Mouse (Mus musculus) MEL (cell line): Measurements from ENCODE around the gene Trir. TPM values are rescaled to one million over a fixed set of nuclear protein-coding genes. Genes with fewer than 3 reads are reported as not detected.
A peak's percentile ranks its signal among the peaks of the same experiment; 100 is the strongest.

Source experiments
- DNase-seq: peaks from one replicate; pipeline ENCODE4 v3.0.0; 2011; ENCODE audit warnings: low read depth, low spot score
- H3K27ac ChIP-seq: 2 replicates; pipeline ENCODE4 v1.5.1; 2012; ENCODE audit warnings: low read depth, mild to moderate bottlenecking, control low read depth, low read length, moderate library complexity; ENCODE audit not compliant: control insufficient read depth
- H3K27me3 ChIP-seq, 2 experiments: fragments of 150-350 bp in 1 of 2; sonication (generic) in 1 of 2; 2 replicates each; pipeline ENCODE4 v1.6.1; 2012; ENCODE audit warnings: low read length in 2 of 2, mild to moderate bottlenecking in 2 of 2, improper control_type of control experiment in 1 of 2, moderate library complexity in 1 of 2; ENCODE audit not compliant: insufficient read depth in 2 of 2, control insufficient read depth in 1 of 2
- H3K36me3 ChIP-seq, 2 experiments: 2 replicates each; pipeline ENCODE4 v1.6.1; 2012 to 2014; ENCODE audit warnings: low read length in 2 of 2, improper control_type of control experiment in 1 of 2, inconsistent platforms in 1 of 2, mild to moderate bottlenecking in 1 of 2; ENCODE audit not compliant: insufficient read depth in 2 of 2, control insufficient read depth in 1 of 2
- H3K4me1 ChIP-seq, 2 experiments: fragments of 150-350 bp in 1 of 2; sonication (generic) in 1 of 2; 2 replicates each; pipeline ENCODE4 v1.6.1; 2012; ENCODE audit warnings: low read length in 2 of 2, improper control_type of control experiment in 1 of 2, mild to moderate bottlenecking in 1 of 2; ENCODE audit not compliant: insufficient read depth in 2 of 2, control insufficient read depth in 1 of 2
- H3K4me3 ChIP-seq, 2 experiments: fragments of 150-350 bp in 1 of 2; sonication (generic) in 1 of 2; 2 replicates each; pipeline ENCODE4 v1.5.1; 2012; ENCODE audit warnings: low read depth in 2 of 2, low read length in 2 of 2, mild to moderate bottlenecking in 2 of 2, moderate library complexity in 2 of 2, control low read depth in 1 of 2, improper control_type of control experiment in 1 of 2; ENCODE audit not compliant: control insufficient read depth in 1 of 2, insufficient read depth in 1 of 2
- H3K79me2 ChIP-seq: 2 replicates; pipeline ENCODE4 v1.6.1; 2012; ENCODE audit warnings: mild to moderate bottlenecking, low read length, moderate library complexity; ENCODE audit not compliant: control insufficient read depth, poor library complexity, insufficient read depth
- H3K9ac ChIP-seq: 2 replicates; pipeline ENCODE4 v1.6.1; 2012; ENCODE audit warnings: low read depth, mild to moderate bottlenecking, control low read depth, low read length, moderate library complexity; ENCODE audit not compliant: control insufficient read depth, poor library complexity, severe bottlenecking
- H3K9me3 ChIP-seq: fragments of 150-350 bp; sonication (generic); replicated peaks from 2 replicates; pipeline ENCODE4 v1.6.1; 2012; ENCODE audit warnings: mild to moderate bottlenecking, low read length, improper control_type of control experiment, moderate library complexity; ENCODE audit not compliant: insufficient read depth
- BHLHE40 ChIP-seq: IDR thresholded peaks from 2 replicates; pipeline ENCODE4 v1.6.1; 2012; ENCODE audit warnings: low read depth, mild to moderate bottlenecking, inconsistent platforms, low read length, improper control_type of control experiment, borderline replicate concordance
- CTCF ChIP-seq, 3 experiments: IDR thresholded peaks in 2 of 3; conservative IDR thresholded peaks in 1 of 3; 2 replicates each; pipeline ENCODE4 v1.5.1; 2011 to 2012; ENCODE audit warnings: low read length in 3 of 3, low read depth in 2 of 3, mild to moderate bottlenecking in 2 of 3, improper control_type of control experiment in 1 of 3, inconsistent platforms in 1 of 3, mixed read lengths in 1 of 3, moderate library complexity in 1 of 3; ENCODE audit not compliant: control insufficient read depth in 1 of 3, insufficient read depth in 1 of 3, poor library complexity in 1 of 3, severe bottlenecking in 1 of 3
- E2F4 ChIP-seq: IDR thresholded peaks from 2 replicates; pipeline ENCODE4 v1.6.1; 2011; ENCODE audit warnings: low read depth, low read length, improper control_type of control experiment, borderline replicate concordance
- ETS1 ChIP-seq: IDR thresholded peaks from 2 replicates; pipeline ENCODE4 v1.6.1; 2012; ENCODE audit warnings: low read depth, mild to moderate bottlenecking, inconsistent platforms, low read length, improper control_type of control experiment, moderate library complexity
- GATA1 ChIP-seq: IDR thresholded peaks from 2 replicates; pipeline ENCODE4 v1.6.1; 2011; ENCODE audit warnings: low read depth, low read length, improper control_type of control experiment
- HCFC1 ChIP-seq: IDR thresholded peaks from 2 replicates; pipeline ENCODE4 v1.6.1; 2012; ENCODE audit warnings: low read depth, mild to moderate bottlenecking, inconsistent platforms, low read length, improper control_type of control experiment, moderate library complexity
- JUND ChIP-seq: IDR thresholded peaks from 2 replicates; pipeline ENCODE4 v1.6.1; 2011; ENCODE audit warnings: low read depth, mild to moderate bottlenecking, improper control_type of control experiment, low read length
- KAT2A ChIP-seq: conservative IDR thresholded peaks from 2 replicates; pipeline ENCODE4 v1.6.1; 2012; ENCODE audit warnings: low read depth, low read length, improper control_type of control experiment, inconsistent platforms
- MAX ChIP-seq: IDR thresholded peaks from 2 replicates; pipeline ENCODE4 v1.6.1; 2011; ENCODE audit warnings: low read length, improper control_type of control experiment
- MAZ ChIP-seq: IDR thresholded peaks from 2 replicates; pipeline ENCODE4 v1.6.1; 2012; ENCODE audit warnings: low read depth, mild to moderate bottlenecking, inconsistent platforms, low read length, improper control_type of control experiment
- MEF2A ChIP-seq: IDR thresholded peaks from 2 replicates; pipeline ENCODE4 v1.6.1; 2014; ENCODE audit warnings: low read depth, mild to moderate bottlenecking, inconsistent platforms, low read length, improper control_type of control experiment; ENCODE audit not compliant: poor library complexity, insufficient replicate concordance, severe bottlenecking; ENCODE audit errors: extremely low read depth
- MXI1 ChIP-seq: IDR thresholded peaks from 2 replicates; pipeline ENCODE4 v1.6.1; 2011; ENCODE audit warnings: mild to moderate bottlenecking, low read depth, low read length, improper control_type of control experiment
- MYB ChIP-seq: IDR thresholded peaks from 2 replicates; pipeline ENCODE4 v1.6.1; 2011; ENCODE audit warnings: mild to moderate bottlenecking, low read depth, low read length, improper control_type of control experiment
- MYC ChIP-seq: IDR thresholded peaks from 2 replicates; pipeline ENCODE4 v1.6.1; 2011; ENCODE audit warnings: low read depth, mild to moderate bottlenecking, low read length, improper control_type of control experiment, moderate library complexity
- NELFE ChIP-seq: IDR thresholded peaks from 2 replicates; pipeline ENCODE4 v1.6.1; 2011; ENCODE audit warnings: low read depth, low read length, improper control_type of control experiment
- POLR2A ChIP-seq, 2 experiments: IDR thresholded peaks; 2 replicates each; pipeline ENCODE4 v1.6.1; 2011 to 2012; ENCODE audit warnings: low read length in 2 of 2, mild to moderate bottlenecking in 2 of 2, control low read depth in 1 of 2, improper control_type of control experiment in 1 of 2, low read depth in 1 of 2, moderate library complexity in 1 of 2; ENCODE audit not compliant: control insufficient read depth in 1 of 2, insufficient read depth in 1 of 2, poor library complexity in 1 of 2
- POLR2AphosphoS2 ChIP-seq: IDR thresholded peaks from 2 replicates; pipeline ENCODE4 v1.6.1; 2011; ENCODE audit warnings: low read length, improper control_type of control experiment
- POLR2AphosphoS5 ChIP-seq: IDR thresholded peaks from 2 replicates; pipeline ENCODE4 v1.6.1; 2012; ENCODE audit warnings: low read depth, borderline replicate concordance, mild to moderate bottlenecking, inconsistent platforms, low read length, moderate library complexity, mixed read lengths
- RAD21 ChIP-seq: IDR thresholded peaks from 2 replicates; pipeline ENCODE4 v1.6.1; 2011; ENCODE audit warnings: mild to moderate bottlenecking, low read depth, low read length, improper control_type of control experiment
- RCOR1 ChIP-seq: IDR thresholded peaks from 2 replicates; pipeline ENCODE4 v1.6.1; 2012; ENCODE audit warnings: low read depth, mild to moderate bottlenecking, inconsistent platforms, low read length, improper control_type of control experiment
- SIN3A ChIP-seq: IDR thresholded peaks from 2 replicates; pipeline ENCODE4 v1.6.1; 2012; ENCODE audit warnings: low read length, improper control_type of control experiment, inconsistent platforms
- SMC3 ChIP-seq: IDR thresholded peaks from 2 replicates; pipeline ENCODE4 v1.6.1; 2011; ENCODE audit warnings: low read depth, low read length, improper control_type of control experiment
- USF1 ChIP-seq: IDR thresholded peaks from 2 replicates; pipeline ENCODE4 v1.6.1; 2014; ENCODE audit warnings: low read depth, mild to moderate bottlenecking, inconsistent platforms, low read length, improper control_type of control experiment, moderate library complexity
- USF2 ChIP-seq, 2 experiments: IDR thresholded peaks; 2 replicates each; pipeline ENCODE4 v1.6.1; 2011 to 2012; ENCODE audit warnings: improper control_type of control experiment in 2 of 2, low read length in 2 of 2, borderline replicate concordance in 1 of 2, inconsistent platforms in 1 of 2, low read depth in 1 of 2, mild to moderate bottlenecking in 1 of 2; ENCODE audit not compliant: insufficient read depth in 1 of 2
- ZC3H11A ChIP-seq: IDR thresholded peaks from 2 replicates; pipeline ENCODE4 v1.6.1; 2012; ENCODE audit warnings: low read depth, mild to moderate bottlenecking, inconsistent platforms, low read length, improper control_type of control experiment
- polyA plus RNA-seq, 2 experiments: library from polyadenylated mRNA; stranded (reverse) in 1 of 2; unstranded in 1 of 2; fragments of >175 nt in 1 of 2; fragments of >200 nt in 1 of 2; gene quantifications; 2 replicates each; pipeline versions ENCODE4 v1.2.1 to v1.2.4; 2012; ENCODE audit warnings: low replicate concordance in 2 of 2, low read depth in 1 of 2; ENCODE audit not compliant: insufficient read length in 2 of 2, insufficient read depth in 1 of 2, missing spikeins in 1 of 2
- total RNA-seq: library from RNA; depleted of rRNA; stranded (reverse); fragments of 300-350 nt; gene quantifications from 2 replicates; pipeline ENCODE4 v1.2.3, GENCODE M21; 2012

Trir gene
- total and polyA plus RNA-seq, 3 experiments, result 264 to 442 (median 283) TPM

- H3K27me3 ChIP-seq, result no peaks in the 10 kb centered on the region
- H3K4me3 ChIP-seq, result no peak overlapping the region
- H3K9ac ChIP-seq, result no peak overlapping the region
- peaks cover 2 to 4% of the 10 kb centered on the region in 2 experiments for H3K36me3 ChIP-seq
- peaks cover 1 to 10% of the 10 kb centered on the region in 2 experiments; a peak in 3 of 4 replicates for H3K4me1 ChIP-seq
- no peak for DNase-seq
- H3K79me2 ChIP-seq, result peaks cover 25% of the 10 kb centered on the region
- TF ChIP-seq CTCF (IDR thresholded peaks at IDR 0.05 in 2 of 3, conservative IDR thresholded peaks at IDR 0.05 in 1 of 3; ENCODE audit: control insufficient read depth in 1 of 3, insufficient read depth in 1 of 3, low read depth in 2 of 3, low read length in 3 of 3, poor library complexity in 1 of 3, severe bottlenecking in 1 of 3) (peak in 1 of 3 experiments; percentile 7; a peak in 1 of 6 replicates), USF1 (no peak), POLR2A (IDR thresholded peaks at IDR 0.05; ENCODE audit: control insufficient read depth in 1 of 2, insufficient read depth in 1 of 2, low read depth in 1 of 2, low read length in 2 of 2, poor library complexity in 1 of 2) (peak in 1 of 2 experiments; percentile 11; a peak in 1 of 4 replicates), RCOR1 (no peak), USF2 (IDR thresholded peaks at IDR 0.05; ENCODE audit: borderline replicate concordance in 1 of 2, insufficient read depth in 1 of 2, low read depth in 1 of 2, low read length in 2 of 2) (no peak)
- H3K27ac ChIP-seq, result no peak overlapping the region
- no peaks in the 10 kb centered on the region for H3K9me3 ChIP-seq
Observed at GRCm38 (mm10) chr8:85076001-85076400, 49.4 kb downstream of the Trir start.

- DNase-seq, result peak; percentile 90
- no peak overlapping the region for H3K4me3 ChIP-seq
- TF ChIP-seq ZC3H11A (peak; percentile 82), KAT2A (no peak), HCFC1 (0 out of 2 replicates have a peak, but pooled peaks have one; percentile 40), RAD21 (peak; percentile 84), SMC3 (peak; percentile 88), GATA1 (no peak), POLR2AphosphoS5 (no peak), MAZ (0 out of 2 replicates have a peak, but pooled peaks have one; percentile 26), BHLHE40 (no peak), MYB (no peak), ETS1 (no peak), USF1 (no peak), POLR2AphosphoS2 (no peak), NELFE (no peak), MXI1 (no peak), SIN3A (peak; percentile 62; the same call in 1 of the 2 replicates), POLR2A (IDR thresholded peaks at IDR 0.05; ENCODE audit: control insufficient read depth in 1 of 2, insufficient read depth in 1 of 2, low read depth in 1 of 2, low read length in 2 of 2, poor library complexity in 1 of 2) (no peak), E2F4 (no peak), MYC (0 out of 2 replicates have a peak, but pooled peaks have one; percentile 25), CTCF (IDR thresholded peaks at IDR 0.05 in 2 of 3, conservative IDR thresholded peaks at IDR 0.05 in 1 of 3; ENCODE audit: control insufficient read depth in 1 of 3, insufficient read depth in 1 of 3, low read depth in 2 of 3, low read length in 3 of 3, poor library complexity in 1 of 3, severe bottlenecking in 1 of 3) (peak; percentile 80 to 95 (median 90)), MAX (no peak), JUND (no peak), MEF2A (no peak)
- TF ChIP-seq, all 39 proteins: peak for 8
- H3K9me3 ChIP-seq, result no peaks in the 10 kb centered on the region
- no peaks in the 10 kb centered on the region for H3K27me3 ChIP-seq
- H3K79me2 ChIP-seq, result peaks cover 22% of the 10 kb centered on the region
- H3K9ac ChIP-seq, result no peak overlapping the region
- H3K27ac ChIP-seq, result no peak overlapping the region
- H3K36me3 ChIP-seq, result peaks cover 0 to 2% of the 10 kb centered on the region in 2 experiments; a peak in 3 of 4 replicates
- H3K4me1 ChIP-seq, result peaks cover 0 to 11% of the 10 kb centered on the region in 2 experiments; a peak in 1 of 4 replicates
Observed at GRCm38 (mm10) chr8:85076993-85077392, 50.4 kb downstream of the Trir start.
